Comparison of ENCODE assay signal across 14 mouse cellular contexts in genomic region chr8:34472434-34472833, GRCm38 (mm10).
DNase-seq lines count a peak whose midpoint lies in the region; ATAC-seq and TF ChIP-seq lines count a peak whose summit lies in the region.
"Had no signal": no experiment of that assay in that cellular context is flagged by ENCODE, and none has a peak within 500 bp of the region (broad histone marks: within the 10 kb centered on the region; RNA-seq: fewer than 3 reads in every experiment).

No protein-coding gene starts in this region.

- H3K4me1 ChIP-seq in lung, adult 2 months (ENCODE audit: control insufficient read depth, insufficient read depth, low read length), result no peaks in the 10 kb centered on the region; the same call in 1 of the 2 replicates
- 0 out of 2 replicates have a peak, but pooled peaks cover 8% of the 10 kb centered on the region for H3K4me1 ChIP-seq in stomach, embryonic 15.5 days

- 0 out of 2 replicates have a peak overlapping the region, but pooled peaks have one; percentile 13 for H3K4me2 ChIP-seq in stomach, embryonic 15.5 days

- peak overlapping the region; percentile 66 for H3K27ac ChIP-seq in gastrocnemius, adult 2 months
- no peak overlapping the region for H3K27ac ChIP-seq in stomach, embryonic 15.5 days
- H3K27ac ChIP-seq: macrophage had no signal

- H3K27me3 ChIP-seq in stomach, embryonic 15.5 days (replicated peaks), result no peaks in the 10 kb centered on the region

- no peak for TF ChIP-seq POLR2A in lung, adult 2 months (IDR thresholded peaks at IDR 0.05; ENCODE audit: borderline replicate concordance, extremely low read depth, low read depth, low read length)

- no peaks in the 10 kb centered on the region for H3K9me3 ChIP-seq in stomach, embryonic 15.5 days

- no peak overlapping the region; the same call in 1 of the 2 replicates for H3K4me3 ChIP-seq in gastrocnemius, adult 2 months
- no peak overlapping the region for H3K4me3 ChIP-seq in lung, adult 2 months (replicated peaks; ENCODE audit: extremely low read depth, low read depth, low read length)
- no peak overlapping the region for H3K4me3 ChIP-seq in stomach, embryonic 15.5 days (replicated peaks)
- H3K4me3 ChIP-seq: erythroblast, embryonic 14.5 days had no signal

- DNase-seq in gastrocnemius, adult 2 months, result no peak
- no peak for DNase-seq in gastrocnemius, postnatal 10 days
- peak; percentile 49 for DNase-seq in lung, postnatal 10 days
- no peak for DNase-seq in lung, adult 2 months
- DNase-seq in heart, postnatal 10 days, result peak; percentile 21 to 30
- no peak for DNase-seq in layer of hippocampus, postnatal 14 days (ENCODE audit: low spot score in 2 of 2)
- DNase-seq: adrenal gland, postnatal 25 days; cerebellum, postnatal 10 days; kidney, postnatal 36 days; left cerebral cortex, postnatal 4 days had no signal

- intact Hi-C loops in gastrocnemius, adult 2 months (cut with DNase I), result loop anchor here (5.0 to 10.0 kb wide), 2 partner anchors 45 to 688 kb away; no protein-coding TSS in a partner anchor
- intact Hi-C loops in heart, postnatal 10 days (cut with DNase I), result no loop called here

- no peak for TF ChIP-seq CTCF in gastrocnemius, adult 2 months (IDR thresholded peaks at IDR 0.05)
- TF ChIP-seq CTCF in lung, adult 2 months (IDR thresholded peaks at IDR 0.05; ENCODE audit: insufficient read depth, low read length), result no peak

- 49% methylated on average over 8 of the region's 8 CpGs for WGBS in lung, adult 2 months
- WGBS in stomach, embryonic 15.5 days, result 30% methylated on average over 8 of the region's 8 CpGs

- no peaks in the 10 kb centered on the region for H3K36me3 ChIP-seq in stomach, embryonic 15.5 days

- ATAC-seq in stomach, embryonic 15.5 days (ENCODE audit: insufficient read depth, low FRiP score, low read depth), result no peak
- no peak for ATAC-seq in megakaryocyte progenitor cell, adult 5-6 weeks (replicated peaks; ENCODE audit: poor library complexity)

- no peak overlapping the region for H3K9ac ChIP-seq in stomach, embryonic 15.5 days

Comparison
In these comparisons a context has a peak if more than half of its experiments do, and no peak if none do; other contexts are left out.
1. DNase-seq: peak in lung, postnatal 10 days (single experiment) and heart, postnatal 10 days (2 of 2); none in gastrocnemius, adult 2 months (single experiment), gastrocnemius, postnatal 10 days (single experiment), lung, adult 2 months (single experiment) and layer of hippocampus, postnatal 14 days (0 of 2).